Mouse (Mus musculus) left cerebral cortex, adult 18-20 months (tissue): ENCODE results near the gene Serpinf2. TPM values are rescaled to one million over a fixed set of nuclear protein-coding genes. Genes with fewer than 3 reads are reported as not detected.

Source experiments
- DNase-seq, 2 experiments: peaks; one replicate each; pipeline ENCODE4 v3.0.0; 2021 to 2022; ENCODE audit warnings: low spot score in 2 of 2, mixed read lengths in 1 of 2
- total RNA-seq, 2 experiments: library from RNA; stranded (reverse); gene quantifications; 2 replicates each; pipeline ENCODE4 v1.2.3; 2021

The Serpinf2 gene
- total RNA-seq, 2 experiments from 2014 or later, result 0.35 TPM; not detected in 1

GRCm38 (mm10) chr11:75431307-75431706 lies 8.1 kb downstream of the Serpinf2 start:
- DNase-seq, result peak; percentile 56 to 60

DNA sequence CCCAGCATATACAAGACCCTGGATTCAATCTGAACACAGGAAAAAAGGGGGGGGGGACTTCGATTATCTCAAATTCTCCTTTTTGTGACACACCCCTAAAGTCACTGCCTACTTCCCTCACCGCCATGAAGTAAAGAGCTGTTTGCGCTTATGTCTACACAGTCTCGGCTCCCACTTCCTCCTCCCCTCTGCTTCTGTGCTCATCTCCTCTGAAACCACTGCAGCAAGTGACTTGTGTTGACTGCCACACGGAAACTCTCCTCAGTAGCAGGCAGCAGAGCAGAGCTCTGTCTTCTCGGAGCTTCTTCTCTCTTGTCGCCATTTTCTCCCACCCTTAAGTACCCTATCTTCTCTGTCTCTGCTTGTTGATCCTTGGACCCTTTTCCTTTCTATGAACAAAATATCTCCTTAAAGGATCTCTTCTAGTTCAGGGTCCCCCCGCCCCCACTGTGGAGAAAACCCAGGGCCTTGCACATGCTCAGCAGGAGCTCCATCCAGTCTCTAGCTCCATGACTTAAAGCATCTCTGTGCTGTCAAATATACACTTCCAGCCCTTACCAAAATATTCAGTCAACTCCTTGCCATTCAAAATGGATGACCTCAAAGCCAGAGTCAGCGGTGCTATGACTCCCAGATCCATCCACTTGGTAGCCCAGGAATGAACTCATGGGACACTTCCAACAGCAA lies 10.2 kb downstream of the Serpinf2 start:
- no peak for DNase-seq

DNA sequence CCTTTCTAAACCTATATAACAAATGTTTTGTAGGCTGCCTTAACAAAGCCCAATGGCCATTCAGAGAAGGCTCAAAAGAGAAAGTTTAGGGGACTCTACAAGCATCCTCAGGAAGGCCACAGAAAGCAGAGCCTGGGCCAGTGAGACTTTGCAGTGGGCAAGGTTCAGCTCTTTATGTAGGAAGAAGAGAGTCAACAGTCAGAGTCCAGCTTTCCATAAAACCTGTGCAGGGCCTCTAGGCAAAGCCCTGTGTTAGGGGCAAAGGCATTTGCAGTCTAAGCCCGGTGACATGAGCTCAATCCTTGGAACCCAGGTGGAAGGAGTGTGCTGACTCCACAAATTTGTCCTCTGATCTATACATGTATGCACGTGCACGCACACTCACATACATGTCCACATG lies 14.9 kb downstream of the Serpinf2 start:
- no peak for DNase-seq

GRCm38 (mm10) chr11:75424033-75424432 lies 15.4 kb downstream of the Serpinf2 start:
- no peak for DNase-seq

DNA sequence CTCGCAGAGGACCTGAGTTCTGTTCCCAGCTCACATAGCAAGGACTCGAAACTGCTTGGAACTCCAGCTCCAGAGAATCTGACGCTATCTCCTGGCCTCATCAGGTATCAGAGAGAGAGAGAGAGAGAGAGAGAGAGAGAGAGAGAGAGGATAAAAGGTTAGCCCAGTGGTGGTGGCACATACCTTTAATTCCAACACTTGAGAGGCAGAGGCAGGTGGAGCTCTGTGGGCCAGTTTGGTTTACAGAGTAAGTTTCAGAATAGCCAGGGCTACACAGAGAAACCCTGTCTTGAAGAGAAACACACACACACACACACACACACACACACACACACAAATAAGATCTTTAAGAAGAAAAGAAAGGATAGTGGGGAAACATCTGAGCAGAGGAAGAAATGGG lies 16.3 kb downstream of the Serpinf2 start:
- DNase-seq, result no peak

- no peak for DNase-seq
Measured at GRCm38 (mm10) chr11:75422013-75422792, 17.2 kb downstream of the Serpinf2 start, which contains the start of gene Serpinf1. Gene Serpinf1, minus strand, starts transcription at chr11:75422701.

- DNase-seq, result no peak
Measured at GRCm38 (mm10) chr11:75421375-75422012, 17.9 kb downstream of the Serpinf2 start.

DNA sequence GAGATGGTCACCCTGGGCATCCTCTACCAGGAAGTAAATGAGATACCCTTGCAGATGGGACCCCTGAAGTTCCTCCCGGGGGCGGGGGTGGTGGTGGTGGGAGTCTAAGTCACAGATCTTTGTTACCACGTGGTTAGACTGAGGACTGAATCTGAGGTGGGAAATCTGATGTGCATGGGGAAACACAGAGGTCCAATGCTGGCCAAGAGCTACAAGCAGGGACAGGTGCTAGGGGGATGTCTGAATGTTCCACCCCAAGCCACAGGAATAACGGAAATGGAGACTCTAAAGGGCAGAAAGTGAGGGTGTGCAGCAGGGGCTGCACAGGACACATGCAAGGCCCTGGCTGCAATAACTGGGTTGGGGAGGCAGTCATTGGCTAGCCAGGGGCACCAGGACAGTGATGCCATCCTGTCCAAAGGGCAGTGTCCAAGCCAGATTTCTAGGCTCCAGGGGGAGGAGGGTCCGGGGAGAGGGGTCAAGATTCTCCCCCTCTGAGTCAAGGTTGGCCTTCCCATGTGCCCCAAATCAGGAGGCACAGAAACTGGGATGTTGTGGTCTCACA lies 18.5 kb downstream of the Serpinf2 start:
- DNase-seq, result no peak

DNA sequence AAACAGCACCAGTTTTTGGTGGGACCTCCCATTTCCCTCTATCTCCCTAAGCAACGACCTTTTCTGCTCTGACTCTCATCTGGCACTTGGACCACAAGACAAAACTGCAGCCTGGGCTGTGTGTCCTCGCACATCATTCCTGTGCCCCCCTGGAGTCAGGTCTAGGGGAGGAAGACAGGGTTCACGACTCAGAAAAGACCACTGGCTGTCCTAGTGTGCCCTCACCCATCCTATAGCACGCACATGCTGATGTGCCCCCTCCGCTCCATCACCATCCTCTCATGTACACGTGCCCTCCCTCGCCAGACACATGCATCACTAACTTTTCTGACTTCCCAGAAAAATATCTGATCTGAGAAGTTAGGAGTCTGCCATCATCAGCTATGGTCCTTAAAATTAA lies 19.4 kb downstream of the Serpinf2 start:
- DNase-seq, result no peak

DNA sequence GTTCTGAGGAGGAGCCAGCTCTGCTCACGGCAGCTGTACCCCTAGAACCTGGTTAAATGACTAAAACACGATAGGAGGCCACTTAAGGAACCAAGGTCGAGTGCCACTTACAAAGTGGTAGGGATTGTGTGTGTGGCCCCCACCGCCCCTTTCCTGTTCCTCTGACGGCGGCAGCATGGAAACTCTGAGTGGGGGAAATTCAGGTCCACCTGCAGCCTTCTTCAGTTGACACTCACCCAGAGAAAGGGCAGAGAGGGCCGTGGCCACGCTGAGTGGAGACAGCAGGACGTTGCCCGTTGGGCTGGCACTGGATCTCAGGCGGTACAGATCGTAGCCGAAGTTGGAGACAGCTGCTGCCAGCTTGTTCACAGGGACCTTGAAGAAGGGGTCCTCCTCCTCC lies 23.4 kb downstream of the Serpinf2 start:
- no peak for DNase-seq

DNA sequence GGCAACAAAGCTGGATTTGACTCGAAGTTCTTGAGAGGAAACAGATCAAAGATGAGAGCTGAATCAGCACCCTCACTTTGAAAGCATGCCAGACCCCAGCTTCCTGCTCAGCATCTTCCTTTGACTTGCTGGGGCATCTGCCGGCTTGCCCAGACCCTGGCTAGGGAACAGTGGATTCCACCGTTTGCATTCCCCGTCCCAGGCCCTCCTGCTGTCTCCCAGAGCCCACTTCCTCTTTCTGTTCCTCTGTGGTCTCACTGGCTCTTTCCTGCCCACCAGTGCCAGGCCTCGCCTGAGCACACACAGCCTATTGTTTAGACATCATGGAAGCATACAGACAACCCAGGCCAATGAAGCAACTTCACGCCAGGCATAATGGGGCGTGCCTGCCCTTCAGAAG lies 24.3 kb downstream of the Serpinf2 start:
- no peak for DNase-seq

GRCm38 (mm10) chr11:75410591-75410990 lies 28.8 kb downstream of the Serpinf2 start:
- no peak for DNase-seq

DNA sequence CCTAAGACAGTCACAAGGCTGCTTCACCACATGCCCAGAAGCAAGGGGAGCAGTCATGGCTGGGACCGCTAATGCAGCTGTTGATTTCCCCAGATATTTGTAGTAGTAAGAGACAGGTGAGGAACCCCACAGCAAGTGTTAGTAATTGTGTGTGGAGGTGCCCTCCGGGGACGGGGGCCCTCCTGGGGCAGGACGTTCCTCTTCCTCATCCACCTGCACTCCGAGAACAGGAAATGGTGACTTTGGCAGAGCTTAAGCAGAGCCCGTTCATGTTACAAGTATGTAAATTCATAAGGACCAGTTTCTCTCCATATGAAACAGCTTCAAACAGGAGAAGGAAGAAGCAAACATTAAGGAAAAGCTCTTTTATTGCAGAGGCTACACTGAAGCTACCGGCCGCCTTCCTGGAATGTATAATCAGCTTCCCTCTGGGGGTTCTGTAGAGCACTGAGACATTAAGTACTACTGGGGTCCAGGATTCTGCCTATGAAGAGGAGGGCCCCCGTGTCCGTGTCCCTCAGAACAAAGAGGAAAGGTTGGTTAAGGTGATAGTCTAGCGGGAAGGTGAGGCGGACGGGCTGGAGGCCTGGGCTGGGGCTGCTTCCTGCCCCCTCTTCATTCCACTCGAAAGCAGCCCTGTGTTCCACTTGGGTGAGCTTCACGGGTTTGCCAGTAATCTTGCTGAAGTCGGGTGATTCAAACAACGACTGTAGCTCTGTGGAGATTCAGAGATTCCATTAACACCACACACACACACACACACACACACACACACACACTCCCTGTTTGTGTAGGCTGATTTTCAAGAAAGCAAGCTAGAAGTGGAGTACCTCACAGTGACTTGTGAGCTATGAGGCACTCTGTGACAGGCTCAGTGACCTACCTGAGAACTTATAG lies 29.5 kb downstream of the Serpinf2 start:
- no peak for DNase-seq

DNA sequence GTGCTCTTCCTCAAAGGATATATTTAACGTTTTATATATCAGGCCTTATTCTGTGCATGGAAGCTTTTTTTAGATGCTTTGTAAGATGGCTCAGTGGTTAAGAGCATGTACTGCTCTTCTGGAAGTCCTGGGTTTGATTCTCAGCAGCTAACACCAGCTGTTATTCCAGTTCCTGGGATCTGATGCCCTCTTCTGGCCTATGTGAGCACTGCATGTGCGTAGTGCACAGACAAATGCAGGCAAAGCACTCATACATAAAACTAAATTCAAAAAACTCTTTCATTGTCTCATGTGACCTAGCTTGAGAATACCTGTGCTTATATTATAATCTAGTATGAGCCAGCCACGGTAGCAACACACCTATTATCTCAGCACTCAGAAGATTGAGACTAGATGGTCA lies 32.5 kb downstream of the Serpinf2 start:
- DNase-seq, result peak in 1 of 2 experiments; percentile 45

DNA sequence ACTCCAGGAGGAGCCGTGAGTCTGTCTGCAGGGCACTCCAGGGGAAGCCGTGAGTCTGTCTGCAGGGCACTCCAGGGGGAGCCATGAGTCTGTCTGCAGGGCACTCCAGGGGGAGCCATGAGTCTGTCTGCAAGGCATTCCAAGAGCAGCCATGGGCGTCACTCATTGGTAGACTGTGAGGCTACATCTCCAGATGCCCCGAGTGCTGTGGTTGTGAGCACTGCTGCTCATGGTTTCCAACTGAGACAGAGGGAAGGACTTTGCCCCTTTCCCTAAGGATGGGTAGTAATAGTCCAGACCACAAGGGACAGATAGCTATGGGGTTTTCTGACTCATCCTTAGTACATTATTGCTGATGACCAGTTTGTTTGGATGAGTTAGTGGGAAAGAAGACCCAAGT lies 33.3 kb downstream of the Serpinf2 start:
- no peak for DNase-seq

DNA sequence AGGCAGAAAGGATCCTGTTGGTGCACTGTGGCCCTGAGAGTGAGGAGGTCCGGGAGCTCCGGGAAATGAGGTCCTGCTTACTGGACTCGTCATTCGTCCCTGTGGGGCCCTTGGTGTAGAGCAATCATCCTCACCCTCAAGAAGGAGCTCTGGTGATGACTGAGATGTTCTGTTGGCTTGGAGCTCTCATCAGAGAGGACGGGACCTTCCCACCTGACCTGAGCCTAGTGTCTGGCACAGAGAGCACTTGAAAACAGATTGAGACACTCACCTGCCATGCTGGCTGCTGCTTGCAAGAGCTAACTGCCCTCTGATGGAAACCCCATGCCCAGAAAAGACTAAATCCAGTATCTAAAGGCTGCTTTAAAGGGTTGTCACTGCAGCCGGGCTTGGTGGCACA lies 34.6 kb downstream of the Serpinf2 start:
- DNase-seq, result no peak

GRCm38 (mm10) chr11:75403301-75404052 lies 35.9 kb downstream of the Serpinf2 start:
- no peak for DNase-seq

GRCm38 (mm10) chr11:75402271-75402690 lies 37.1 kb downstream of the Serpinf2 start:
- peak; percentile 32 to 47 for DNase-seq

DNA sequence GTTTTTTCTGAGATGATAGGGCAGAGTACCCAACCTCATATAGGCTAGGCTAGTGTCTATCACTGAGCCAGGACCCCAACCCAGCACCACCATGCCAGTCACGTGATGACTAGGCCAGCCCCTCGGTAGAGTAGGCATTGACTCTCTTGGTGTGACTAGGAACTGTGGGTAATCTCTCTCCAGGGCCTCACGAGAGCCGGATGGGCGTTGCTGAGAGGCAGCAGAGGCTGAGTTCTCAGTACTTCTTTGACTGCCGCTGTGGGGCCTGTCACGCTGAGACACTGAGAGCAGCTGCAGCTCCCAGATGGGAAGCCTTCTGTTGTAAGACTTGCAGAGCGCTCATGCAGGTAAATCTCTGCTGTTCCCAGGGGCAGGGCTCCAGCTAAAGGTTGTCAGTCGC lies 39.3 kb downstream of the Serpinf2 start:
- DNase-seq, result peak in 1 of 2 experiments; percentile 18

- peak; percentile 49 to 56 for DNase-seq
Measured at GRCm38 (mm10) chr11:75399411-75399841, 40.0 kb downstream of the Serpinf2 start.
